Mouse (Mus musculus) stomach, postnatal 0 days (tissue): ENCODE data around the gene Ttll12.

Experiments
- CTCF ChIP-seq: IDR thresholded peaks from 2 replicates; pipeline ENCODE4 v1.5.1; 2016; ENCODE audit warnings: antibody characterized with exemption, low read depth, mild to moderate bottlenecking, moderate library complexity
- EP300 ChIP-seq: optimal IDR thresholded peaks from 2 replicates; pipeline ENCODE3; 2016; ENCODE audit warnings: antibody characterized with exemption

- TF ChIP-seq CTCF = no peak
- no peak for TF ChIP-seq EP300
Observed at GRCm38 (mm10) chr15:83584741-83585220, 10.2 kb downstream of the Ttll12 start.
